Mouse (Mus musculus) CH12.LX (cell line): ENCODE results near the gene Reps1.

Experiments used
- CTCF ChIP-seq, 2 experiments: IDR thresholded peaks in 1 of 2; conservative IDR thresholded peaks in 1 of 2; 2 replicates each; pipeline ENCODE4 v1.5.1; 2011 to 2012; ENCODE audit warnings: low read depth in 2 of 2, low read length in 2 of 2, improper control_type of control experiment in 1 of 2, inconsistent platforms in 1 of 2, mild to moderate bottlenecking in 1 of 2, moderate library complexity in 1 of 2
- E2F4 ChIP-seq: IDR thresholded peaks from 2 replicates; pipeline ENCODE4 v1.6.1; 2011; ENCODE audit warnings: low read depth, low read length, improper control_type of control experiment; ENCODE audit not compliant: insufficient replicate concordance
- MAFK ChIP-seq: IDR thresholded peaks from 2 replicates; pipeline ENCODE4 v1.6.1; 2011; ENCODE audit warnings: low read length, improper control_type of control experiment; ENCODE audit not compliant: insufficient replicate concordance
- MAZ ChIP-seq: IDR thresholded peaks from 2 replicates; pipeline ENCODE4 v1.6.1; 2012; ENCODE audit warnings: low read depth, mild to moderate bottlenecking, inconsistent platforms, low read length, improper control_type of control experiment, moderate library complexity
- MEF2A ChIP-seq: IDR thresholded peaks from 2 replicates; pipeline ENCODE4 v1.6.1; 2014; ENCODE audit warnings: low read depth, mild to moderate bottlenecking, inconsistent platforms, low read length, improper control_type of control experiment, borderline replicate concordance
- PAX5 ChIP-seq: IDR thresholded peaks from 2 replicates; pipeline ENCODE4 v1.6.1; 2012; ENCODE audit warnings: low read length, inconsistent platforms, mixed read lengths
- USF1 ChIP-seq: IDR thresholded peaks from 2 replicates; pipeline ENCODE4 v1.6.1; 2014; ENCODE audit warnings: low read depth, mild to moderate bottlenecking, inconsistent platforms, low read length, improper control_type of control experiment
- USF2 ChIP-seq: conservative IDR thresholded peaks from 2 replicates; pipeline ENCODE4 v1.6.1; 2011; ENCODE audit warnings: low read depth, low read length, improper control_type of control experiment
- ZC3H11A ChIP-seq: IDR thresholded peaks from 2 replicates; pipeline ENCODE4 v1.6.1; 2012; ENCODE audit warnings: low read depth, mild to moderate bottlenecking, inconsistent platforms, low read length, improper control_type of control experiment

GRCm38 (mm10) chr10:18009744-18010143, 45.9 kb upstream of the Reps1 start:
- TF ChIP-seq PAX5 (no peak), ZC3H11A (no peak), MEF2A (no peak), MAZ (no peak), CTCF (conservative IDR thresholded peaks at IDR 0.05 in 1 of 2, IDR thresholded peaks at IDR 0.05 in 1 of 2; ENCODE audit: low read depth in 2 of 2, low read length in 2 of 2) (no peak), USF2 (no peak), USF1 (no peak), MAFK (no peak), E2F4 (no peak)
